Mouse (Mus musculus): ENCODE data around the gene Hist1h1c. TPM values are rescaled to one million over a fixed set of nuclear protein-coding genes. Genes with fewer than 3 reads are reported as not detected.

The Hist1h1c gene
- total RNA-seq, 1 experiment, result 496 TPM

- DNase-seq (ENCODE audit: low read depth, low spot score), result no peak
- TF ChIP-seq MAFK (IDR thresholded peaks at IDR 0.05; ENCODE audit: insufficient read depth, low read depth, low read length), result no peak
- TF ChIP-seq ZNF384 (IDR thresholded peaks at IDR 0.05; ENCODE audit: low read depth, low read length), result no peak
- no peak for TF ChIP-seq ZC3H11A (IDR thresholded peaks at IDR 0.05; ENCODE audit: borderline replicate concordance, low read depth, low read length)
- TF ChIP-seq HCFC1 (IDR thresholded peaks at IDR 0.05; ENCODE audit: borderline replicate concordance, insufficient read depth, low read length), result no peak
- no peak for TF ChIP-seq CHD2 (IDR thresholded peaks at IDR 0.05; ENCODE audit: low read depth, low read length)
- no peak overlapping the region for H3K27ac ChIP-seq (ENCODE audit: insufficient read depth, low read depth, low read length, poor library complexity, severe bottlenecking)
- no peak overlapping the region for H3K9ac ChIP-seq (ENCODE audit: insufficient read depth, low read depth, low read length, poor library complexity, severe bottlenecking)
- H3K4me1 ChIP-seq (ENCODE audit: control insufficient read depth in 2 of 2, insufficient read depth in 2 of 2, low read length in 2 of 2, poor library complexity in 1 of 2), result 0 out of 4 replicates have a peak, but pooled peaks cover 0 to 2% of the 10 kb centered on the region in 2 experiments
- no peaks in the 10 kb centered on the region for H3K9me3 ChIP-seq (ENCODE audit: control insufficient read depth, insufficient read depth, low read depth, low read length)
- H3K4me3 ChIP-seq (ENCODE audit: insufficient read depth in 1 of 2, low read depth in 1 of 2, low read length in 2 of 2, poor library complexity in 1 of 2, severe bottlenecking in 1 of 2), result no peak overlapping the region
- in situ Hi-C loops (cut with MboI; ENCODE audit: low sequenced_read_pairs in 2 of 2, unreplicated experiment in 2 of 2), result no loop called here
- no peaks in the 10 kb centered on the region for H3K36me3 ChIP-seq (ENCODE audit: control insufficient read depth, insufficient read depth, low read length, poor library complexity, severe bottlenecking)
Measured at GRCm38 (mm10) chr13:23728472-23729191, 10.0 kb upstream of the Hist1h1c start.

GRCm38 (mm10) chr13:23729192-23729525 lies 9.4 kb upstream of the Hist1h1c start:
- no peak for TF ChIP-seq CHD2 (IDR thresholded peaks at IDR 0.05; ENCODE audit: low read depth, low read length)
- no peak for TF ChIP-seq HCFC1 (IDR thresholded peaks at IDR 0.05; ENCODE audit: borderline replicate concordance, insufficient read depth, low read length)
- TF ChIP-seq ZNF384 (IDR thresholded peaks at IDR 0.05; ENCODE audit: low read depth, low read length), result no peak
- H3K9ac ChIP-seq (ENCODE audit: insufficient read depth, low read depth, low read length, poor library complexity, severe bottlenecking), result no peak overlapping the region
- in situ Hi-C loops (cut with MboI; ENCODE audit: low sequenced_read_pairs in 2 of 2, unreplicated experiment in 2 of 2), result no loop called here
- no peaks in the 10 kb centered on the region for H3K36me3 ChIP-seq (ENCODE audit: control insufficient read depth, insufficient read depth, low read length, poor library complexity, severe bottlenecking)
- no peak overlapping the region for H3K27ac ChIP-seq (ENCODE audit: insufficient read depth, low read depth, low read length, poor library complexity, severe bottlenecking)
- no peak overlapping the region for H3K4me3 ChIP-seq (ENCODE audit: insufficient read depth in 1 of 2, low read depth in 1 of 2, low read length in 2 of 2, poor library complexity in 1 of 2, severe bottlenecking in 1 of 2)
- H3K4me1 ChIP-seq (ENCODE audit: control insufficient read depth in 2 of 2, insufficient read depth in 2 of 2, low read length in 2 of 2, poor library complexity in 1 of 2), result 0 out of 4 replicates have a peak, but pooled peaks cover 0 to 2% of the 10 kb centered on the region in 2 experiments
- DNase-seq (ENCODE audit: low read depth, low spot score), result no peak
- no peaks in the 10 kb centered on the region for H3K9me3 ChIP-seq (ENCODE audit: control insufficient read depth, insufficient read depth, low read depth, low read length)

GRCm38 (mm10) chr13:23729706-23730105 lies 8.9 kb upstream of the Hist1h1c start:
- H3K27ac ChIP-seq (ENCODE audit: insufficient read depth, low read depth, low read length, poor library complexity, severe bottlenecking), result no peak overlapping the region
- H3K36me3 ChIP-seq (ENCODE audit: control insufficient read depth, insufficient read depth, low read length, poor library complexity, severe bottlenecking), result no peaks in the 10 kb centered on the region
- in situ Hi-C loops (cut with MboI; ENCODE audit: low sequenced_read_pairs in 2 of 2, unreplicated experiment in 2 of 2), result no loop called here
- TF ChIP-seq HCFC1 (IDR thresholded peaks at IDR 0.05; ENCODE audit: borderline replicate concordance, insufficient read depth, low read length), result no peak
- TF ChIP-seq ZNF384 (IDR thresholded peaks at IDR 0.05; ENCODE audit: low read depth, low read length), result no peak
- TF ChIP-seq CHD2 (IDR thresholded peaks at IDR 0.05; ENCODE audit: low read depth, low read length), result no peak
- TF ChIP-seq MAFK (IDR thresholded peaks at IDR 0.05; ENCODE audit: insufficient read depth, low read depth, low read length), result no peak
- 0 out of 4 replicates have a peak, but pooled peaks cover 0 to 2% of the 10 kb centered on the region in 2 experiments for H3K4me1 ChIP-seq (ENCODE audit: control insufficient read depth in 2 of 2, insufficient read depth in 2 of 2, low read length in 2 of 2, poor library complexity in 1 of 2)
- H3K9me3 ChIP-seq (ENCODE audit: control insufficient read depth, insufficient read depth, low read depth, low read length), result no peaks in the 10 kb centered on the region
- DNase-seq (ENCODE audit: low read depth, low spot score), result no peak
- H3K9ac ChIP-seq (ENCODE audit: insufficient read depth, low read depth, low read length, poor library complexity, severe bottlenecking), result no peak overlapping the region
- H3K4me3 ChIP-seq (ENCODE audit: insufficient read depth in 1 of 2, low read depth in 1 of 2, low read length in 2 of 2, poor library complexity in 1 of 2, severe bottlenecking in 1 of 2), result no peak overlapping the region

GRCm38 (mm10) chr13:23730479-23730878 lies 8.1 kb upstream of the Hist1h1c start:
- no peak overlapping the region for H3K27ac ChIP-seq (ENCODE audit: insufficient read depth, low read depth, low read length, poor library complexity, severe bottlenecking)
- no peak overlapping the region for H3K9ac ChIP-seq (ENCODE audit: insufficient read depth, low read depth, low read length, poor library complexity, severe bottlenecking)
- no peak overlapping the region for H3K4me3 ChIP-seq (ENCODE audit: insufficient read depth in 1 of 2, low read depth in 1 of 2, low read length in 2 of 2, poor library complexity in 1 of 2, severe bottlenecking in 1 of 2)
- DNase-seq (ENCODE audit: low read depth, low spot score), result no peak
- TF ChIP-seq MAFK (IDR thresholded peaks at IDR 0.05; ENCODE audit: insufficient read depth, low read depth, low read length) (no peak), HCFC1 (IDR thresholded peaks at IDR 0.05; ENCODE audit: borderline replicate concordance, insufficient read depth, low read length) (no peak), CHD2 (IDR thresholded peaks at IDR 0.05; ENCODE audit: low read depth, low read length) (no peak), ZC3H11A (IDR thresholded peaks at IDR 0.05; ENCODE audit: borderline replicate concordance, low read depth, low read length) (no peak), ZNF384 (IDR thresholded peaks at IDR 0.05; ENCODE audit: low read depth, low read length) (no peak)
- H3K36me3 ChIP-seq (ENCODE audit: control insufficient read depth, insufficient read depth, low read length, poor library complexity, severe bottlenecking), result no peaks in the 10 kb centered on the region
- 0 out of 4 replicates have a peak, but pooled peaks cover 0 to 2% of the 10 kb centered on the region in 2 experiments for H3K4me1 ChIP-seq (ENCODE audit: control insufficient read depth in 2 of 2, insufficient read depth in 2 of 2, low read length in 2 of 2, poor library complexity in 1 of 2)
- H3K9me3 ChIP-seq (ENCODE audit: control insufficient read depth, insufficient read depth, low read depth, low read length), result no peaks in the 10 kb centered on the region
- in situ Hi-C loops (cut with MboI; ENCODE audit: low sequenced_read_pairs in 2 of 2, unreplicated experiment in 2 of 2), result no loop called here
